Mouse (Mus musculus) B cell, adult 2 months (primary cell): ENCODE data around the gene Cep63.
A peak's percentile ranks its signal among the peaks of the same experiment; 100 is the strongest.

Experiments
- DNase-seq, 2 experiments: peaks; one replicate each; pipeline ENCODE4 v3.0.0; 2022

Cep63 gene

DNA sequence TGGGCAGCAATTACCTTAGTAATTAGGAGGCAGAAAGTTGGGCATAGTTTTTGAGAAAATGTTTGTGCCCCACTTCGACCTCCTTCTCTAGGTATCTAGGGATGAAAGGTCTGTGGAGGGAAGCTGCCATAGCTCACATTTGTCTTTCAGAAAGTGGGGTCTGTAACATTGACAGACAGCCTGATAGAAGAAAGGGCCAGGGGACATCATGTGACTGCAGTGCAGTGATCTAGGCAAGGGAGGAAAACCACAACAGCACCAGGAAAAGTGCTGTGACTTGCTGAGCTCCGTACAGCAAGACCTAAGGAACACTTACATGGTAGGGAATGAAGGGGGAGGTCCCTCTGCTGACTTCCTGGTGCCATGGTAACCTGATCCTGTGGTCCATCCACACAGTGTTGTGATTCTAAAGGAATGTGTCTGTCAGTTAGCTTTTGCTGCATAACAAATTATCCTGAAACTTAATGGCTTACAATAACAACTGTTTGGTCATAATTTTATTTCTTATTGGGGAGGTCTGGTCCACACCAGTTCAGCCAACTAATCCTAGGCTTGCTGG is 5.3 kb upstream of the Cep63 start:
- DNase-seq, result no peak

DNA sequence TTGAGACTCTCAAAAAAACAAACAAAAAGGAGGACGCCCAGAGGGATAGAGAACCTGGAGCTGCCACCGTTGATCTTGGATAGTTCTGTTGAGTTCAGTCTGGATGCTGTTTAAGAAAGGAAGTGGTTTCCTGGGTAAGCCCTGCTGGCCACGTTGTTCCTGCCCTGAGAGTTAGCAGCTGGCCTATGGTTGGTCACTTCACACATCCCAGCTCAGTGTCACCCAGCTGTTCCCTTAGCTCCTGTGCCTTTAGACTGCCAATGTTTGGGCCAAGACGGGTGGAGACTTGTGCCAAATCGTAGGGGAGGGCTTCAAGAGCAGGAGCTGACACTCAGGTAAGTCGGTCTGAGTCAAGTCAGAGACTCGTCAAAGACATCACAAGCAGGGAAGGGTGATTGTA is 2.7 kb upstream of the Cep63 start:
- no peak for DNase-seq

DNA sequence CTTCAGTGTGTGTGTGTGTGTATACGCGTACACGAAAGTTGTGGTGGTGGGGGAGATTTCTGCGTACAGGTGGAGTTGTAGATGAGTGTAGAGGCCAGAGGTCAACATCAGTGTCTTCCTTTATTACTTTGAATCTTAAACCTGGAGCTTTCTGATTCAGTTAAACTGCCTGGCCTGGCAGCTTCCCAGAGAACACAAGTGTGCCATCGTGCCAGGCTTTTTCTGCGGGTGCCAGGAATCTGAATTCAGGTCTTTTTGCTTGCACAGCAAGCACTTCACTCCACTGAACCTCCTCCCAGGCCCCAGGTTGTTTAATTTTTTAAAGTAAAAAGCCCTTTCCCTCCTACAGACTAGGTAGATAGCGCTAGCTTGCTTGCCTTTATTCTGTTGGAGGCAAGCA is 1.1 kb upstream of the Cep63 start:
- DNase-seq, result no peak

DNA sequence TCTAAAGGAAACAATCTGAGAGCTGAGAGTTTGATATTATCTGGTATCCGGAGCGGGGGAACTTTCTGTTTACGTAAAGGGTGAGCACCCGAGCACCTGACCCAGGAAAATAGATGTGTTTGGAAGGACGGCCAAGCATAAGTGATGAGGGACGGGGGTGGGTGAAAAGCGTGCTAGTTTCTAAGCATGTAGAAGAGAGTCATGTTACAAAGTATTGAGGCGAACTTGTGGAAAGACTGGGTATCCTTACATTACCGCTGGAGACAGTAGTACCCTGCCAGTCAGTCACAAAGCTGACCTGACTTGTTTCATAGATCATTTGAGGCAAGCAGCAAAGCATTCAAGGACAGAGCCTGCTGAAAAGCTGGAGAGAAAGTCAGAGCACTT is 498 bp upstream of the Cep63 start:
- DNase-seq, result no peak

DNA sequence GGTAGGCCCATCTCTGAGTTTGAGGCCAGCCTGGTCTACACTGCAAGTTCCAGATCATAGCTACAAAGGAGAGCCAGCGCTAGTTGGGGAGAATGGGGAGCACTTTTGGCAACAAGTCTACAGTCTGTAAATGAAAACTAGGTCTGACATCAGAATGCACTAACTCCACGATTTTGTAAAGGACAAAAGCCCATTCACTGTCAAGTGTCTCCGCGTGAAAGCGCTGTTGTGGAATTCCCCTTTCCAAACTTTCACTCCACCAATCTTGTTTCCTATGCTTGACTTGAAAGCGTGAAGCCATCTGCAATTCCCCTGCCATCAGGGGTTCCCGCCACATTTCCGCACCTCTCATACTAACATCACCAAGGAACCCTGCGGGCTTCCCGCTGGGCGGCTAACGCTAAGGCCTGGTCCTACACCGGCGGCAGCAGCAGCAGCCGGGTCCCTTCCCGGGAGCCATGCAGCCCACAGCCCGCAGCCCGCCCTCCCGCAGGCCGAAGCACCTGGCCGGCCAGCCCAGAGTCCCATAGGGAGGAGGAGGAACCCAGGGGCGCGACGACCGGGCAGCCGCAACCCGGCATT is 842 bp downstream of the Cep63 start:
- no peak for DNase-seq

DNA sequence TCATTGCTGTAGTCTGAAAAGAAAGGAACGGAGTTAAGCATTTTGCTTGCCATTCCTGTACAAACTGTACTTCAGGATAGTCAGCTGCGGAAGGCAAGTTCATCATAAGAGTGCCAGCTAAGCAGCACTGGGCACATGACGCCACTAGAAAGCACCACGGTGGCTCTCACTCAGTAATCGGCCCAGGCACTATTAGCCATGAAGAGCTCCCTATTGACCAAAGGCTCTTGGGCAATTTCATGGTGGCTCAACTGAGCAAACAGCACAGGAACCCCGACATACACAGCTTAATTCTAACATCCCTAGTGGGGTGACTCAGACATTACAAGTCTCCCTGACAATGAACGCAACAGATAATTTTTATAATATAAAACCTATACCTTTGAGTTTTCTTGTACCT is 2.8 kb downstream of the Cep63 start:
- no peak for DNase-seq

DNA sequence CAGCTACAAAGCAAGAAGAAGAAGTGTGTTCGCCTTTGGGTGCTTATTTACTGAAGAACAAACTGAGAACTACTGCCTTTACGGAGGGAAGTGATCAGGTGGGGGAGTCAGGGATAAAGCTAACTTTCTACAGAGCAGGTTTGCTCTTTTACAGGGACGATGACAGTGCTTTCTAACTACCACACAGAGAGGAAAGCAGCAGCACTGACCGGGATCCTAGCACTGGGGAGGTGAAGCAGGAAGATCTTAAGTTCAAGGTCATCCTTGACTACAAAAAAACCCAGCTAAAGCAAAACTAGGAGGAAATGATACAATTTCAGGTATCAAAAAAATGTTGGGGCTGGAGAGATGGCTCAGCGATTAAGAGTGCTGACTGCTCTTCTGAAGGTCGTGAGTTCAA is 3.5 kb downstream of the Cep63 start:
- no peak for DNase-seq

DNA sequence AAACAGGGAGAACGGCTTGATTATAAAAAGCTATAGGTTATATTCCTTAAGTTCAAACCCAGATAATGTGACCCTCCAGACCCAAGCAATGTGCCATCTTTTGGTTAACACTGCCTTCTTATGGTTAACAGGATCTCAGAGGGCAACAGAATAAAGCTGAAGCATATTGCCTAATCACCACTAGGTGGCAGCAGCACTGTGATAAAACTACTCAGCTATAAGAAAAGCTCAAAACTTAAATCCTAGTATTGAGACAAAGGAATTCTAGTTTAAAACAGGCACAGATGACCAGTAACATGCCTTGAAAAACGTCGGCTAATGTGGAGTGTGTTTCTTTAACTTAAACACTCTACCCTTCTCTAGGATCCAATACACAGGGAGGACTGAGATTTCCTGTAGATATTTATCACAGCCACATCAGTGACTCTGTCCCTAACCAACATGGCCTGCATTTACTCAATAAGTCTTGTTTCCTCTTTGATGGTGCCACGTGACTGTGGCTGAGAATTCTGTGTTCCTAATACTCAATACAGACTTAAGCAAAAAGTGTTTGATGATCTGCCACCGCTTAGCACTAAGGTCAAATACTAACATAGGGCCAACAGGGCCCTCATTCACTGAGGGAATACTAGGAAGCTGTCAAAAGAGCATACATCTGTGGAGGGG is 4.0 kb downstream of the Cep63 start:
- peak; percentile 64 to 72 for DNase-seq

DNA sequence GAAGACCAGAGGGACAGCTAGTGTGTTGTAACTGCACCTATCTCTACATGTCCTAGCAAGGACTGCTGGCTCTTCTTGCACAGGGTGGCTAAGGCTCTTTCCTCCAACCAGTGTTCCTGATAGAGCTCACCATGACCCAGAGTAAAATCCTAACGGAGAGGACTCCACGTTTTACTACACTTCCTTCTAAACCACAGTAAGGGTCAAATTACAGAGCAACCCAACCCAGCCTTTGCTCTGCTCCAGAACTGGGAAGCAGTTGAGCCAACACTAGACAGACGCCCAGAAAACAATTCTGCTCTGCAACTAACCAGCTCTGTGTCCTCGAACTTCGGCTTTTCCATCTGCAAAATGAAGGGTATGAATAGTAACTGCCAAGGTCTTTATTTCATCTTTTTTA is 4.9 kb downstream of the Cep63 start:
- no peak for DNase-seq

DNA sequence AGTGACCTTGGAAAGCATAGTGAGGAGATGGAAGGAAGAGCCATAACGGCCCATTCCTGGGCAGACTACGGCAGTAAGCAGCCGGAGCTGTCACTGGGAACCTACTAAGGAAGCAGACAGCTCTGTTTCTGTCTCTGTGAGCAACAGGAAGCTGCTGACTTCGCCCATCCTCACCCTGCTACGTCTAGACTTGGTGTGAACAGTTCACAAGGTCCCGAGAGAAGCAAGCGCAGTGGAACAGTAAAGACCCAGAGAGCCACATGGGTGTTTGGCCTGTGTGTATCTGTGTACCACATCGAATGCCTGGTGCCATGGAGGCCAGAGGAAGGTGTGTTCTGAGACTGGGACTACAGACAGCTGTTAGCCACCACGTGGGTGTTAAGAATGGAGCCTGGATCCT is 10.1 kb downstream of the Cep63 start:
- no peak for DNase-seq

DNA sequence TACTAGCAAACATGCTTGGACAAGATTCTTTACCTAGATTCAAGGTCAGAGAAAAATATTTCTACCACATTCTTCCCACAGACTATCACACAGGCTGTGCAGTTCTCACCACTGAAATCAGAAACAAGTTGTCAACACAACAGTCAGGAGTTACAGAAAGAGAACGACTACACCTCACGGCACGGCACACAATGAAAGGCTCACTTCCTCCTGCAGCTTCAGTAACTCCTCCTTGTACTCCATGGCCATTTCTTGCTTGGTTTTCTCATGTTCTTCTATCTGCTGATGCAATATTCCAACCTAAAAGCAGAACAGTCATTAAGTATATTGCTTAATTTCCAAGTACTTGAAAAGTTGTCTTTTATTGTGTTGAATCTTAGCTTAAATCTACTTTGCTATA is 11.3 kb downstream of the Cep63 start:
- DNase-seq, result no peak

DNA sequence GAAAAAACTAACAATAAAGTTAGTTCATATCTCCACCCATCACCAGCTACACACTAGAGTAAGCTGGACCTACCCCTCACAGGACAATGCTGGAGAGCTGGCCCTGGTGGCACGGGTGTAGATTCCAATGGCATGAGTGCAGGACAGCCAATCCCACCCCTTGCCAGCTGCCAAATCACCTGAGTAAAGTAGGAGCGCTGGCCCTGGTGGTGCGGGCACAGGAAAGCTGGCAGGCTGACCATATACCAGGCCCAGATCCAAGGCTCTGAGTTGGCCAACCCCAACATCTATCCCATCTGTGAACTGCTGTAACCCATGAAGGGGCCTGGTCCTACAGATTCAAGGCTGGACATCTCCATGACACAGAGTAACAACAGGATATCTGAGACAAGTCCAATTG is 17.1 kb downstream of the Cep63 start:
- no peak for DNase-seq

DNA sequence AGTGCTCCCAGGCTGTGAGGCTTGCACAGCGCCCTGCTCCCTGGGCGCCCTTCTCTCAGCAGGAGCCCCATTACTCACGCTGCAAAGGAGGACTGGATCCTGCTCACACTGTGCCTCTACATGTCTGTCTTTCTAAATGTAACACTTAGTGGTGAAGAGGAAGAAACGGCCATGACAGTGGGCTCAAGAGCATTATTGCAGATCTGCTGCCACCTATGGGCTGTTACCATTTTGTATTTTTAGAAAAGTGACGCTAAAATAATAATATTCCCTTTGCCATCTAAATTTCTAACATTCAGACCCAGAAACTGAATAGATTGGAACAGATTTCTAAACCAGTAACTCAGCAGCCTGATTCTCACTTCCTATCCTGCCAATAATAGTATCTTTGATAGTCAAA is 18.9 kb downstream of the Cep63 start:
- no peak for DNase-seq

DNA sequence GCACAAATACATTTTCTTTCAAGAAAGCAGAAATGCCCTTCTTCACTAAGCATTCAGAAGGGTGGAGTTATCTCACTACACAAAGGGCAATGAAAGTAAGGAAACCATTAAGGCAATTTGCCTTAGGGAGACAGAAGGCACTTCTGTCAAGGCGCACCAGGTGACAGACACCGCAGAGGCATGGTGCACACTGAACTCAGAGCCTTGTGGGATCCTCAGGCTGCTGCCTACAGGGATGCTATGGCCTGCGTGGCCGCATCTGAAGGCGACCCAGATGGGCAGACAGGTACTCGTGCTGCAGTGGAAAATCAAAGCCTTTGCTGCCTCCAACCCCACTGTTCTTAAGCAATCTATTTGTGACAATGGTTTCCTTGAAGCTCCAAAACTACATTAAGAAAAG is 21.2 kb downstream of the Cep63 start:
- no peak for DNase-seq

DNA sequence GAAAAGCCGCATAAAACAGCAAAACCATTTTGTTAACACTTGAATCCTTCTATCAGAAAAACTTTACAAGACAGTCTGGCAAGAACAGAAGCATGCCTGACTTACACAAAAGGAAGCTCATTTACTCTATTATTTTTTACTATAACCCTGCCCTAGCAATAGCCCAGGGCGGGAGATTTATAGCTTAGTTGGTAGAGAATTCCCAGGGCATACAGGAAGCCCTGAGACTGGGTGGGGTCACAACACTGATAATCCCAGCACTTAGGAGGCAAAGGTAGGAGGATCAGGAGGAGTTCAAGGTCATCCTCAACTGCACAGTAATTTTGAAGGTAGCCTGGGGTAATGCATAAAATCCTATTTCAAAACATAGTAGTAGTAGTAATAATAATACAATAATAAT is 24.7 kb downstream of the Cep63 start:
- no peak for DNase-seq

DNA sequence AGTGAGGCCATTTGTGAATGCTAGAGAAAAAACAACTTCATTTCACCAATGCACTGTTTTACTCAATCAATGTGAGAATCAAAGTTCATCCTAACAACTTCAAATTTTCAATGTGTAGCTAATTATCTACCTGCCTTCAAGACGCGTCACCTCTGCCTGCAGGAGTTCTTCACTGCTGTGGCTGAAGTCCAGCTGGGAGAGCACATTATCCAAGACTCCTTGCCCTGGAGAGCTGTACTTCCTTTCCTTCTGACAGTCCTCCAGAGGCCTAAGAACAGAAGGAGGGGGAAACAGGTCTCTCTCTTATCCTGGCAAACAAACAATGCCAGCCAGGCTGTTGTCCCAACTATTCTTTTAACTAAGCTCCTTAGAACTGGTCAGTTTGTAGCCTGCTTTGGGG is 25.1 kb downstream of the Cep63 start:
- no peak for DNase-seq

DNA sequence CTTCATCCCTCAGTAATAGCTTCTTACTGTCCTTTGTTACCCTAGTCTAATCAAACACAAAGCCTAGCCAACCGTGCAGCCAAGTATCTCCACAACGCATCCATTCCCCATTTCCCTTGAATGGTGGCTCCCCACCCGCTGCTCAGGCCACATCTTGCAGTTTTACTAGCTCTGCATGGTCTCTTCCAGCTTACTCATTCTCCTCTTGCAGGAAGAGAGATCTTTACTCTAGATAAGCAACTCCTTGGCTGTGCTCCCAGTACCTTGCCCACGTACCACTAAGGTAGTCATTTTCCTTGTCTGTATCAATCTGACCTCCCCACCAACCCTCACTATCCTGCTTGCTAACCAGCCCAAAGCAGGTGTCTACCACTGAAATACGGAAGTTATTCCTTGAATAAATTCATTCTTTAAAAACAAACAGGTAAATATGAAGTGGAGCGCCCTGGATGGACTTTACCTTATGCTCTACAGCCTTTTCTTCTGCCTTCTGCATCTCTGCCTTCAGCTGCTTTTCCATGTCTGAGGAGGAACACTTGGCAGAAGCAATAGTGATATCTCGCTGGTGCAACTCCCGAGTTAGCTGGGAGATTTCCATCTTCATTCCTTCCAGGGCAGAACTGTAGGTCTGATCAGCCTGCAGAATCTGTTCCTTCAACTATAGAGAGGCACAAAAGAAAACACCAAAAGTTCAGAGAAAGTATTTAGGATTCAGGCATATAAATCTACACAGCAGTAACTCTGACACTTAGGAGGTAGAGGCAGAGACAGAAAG is 30.5 kb downstream of the Cep63 start:
- no peak for DNase-seq

DNA sequence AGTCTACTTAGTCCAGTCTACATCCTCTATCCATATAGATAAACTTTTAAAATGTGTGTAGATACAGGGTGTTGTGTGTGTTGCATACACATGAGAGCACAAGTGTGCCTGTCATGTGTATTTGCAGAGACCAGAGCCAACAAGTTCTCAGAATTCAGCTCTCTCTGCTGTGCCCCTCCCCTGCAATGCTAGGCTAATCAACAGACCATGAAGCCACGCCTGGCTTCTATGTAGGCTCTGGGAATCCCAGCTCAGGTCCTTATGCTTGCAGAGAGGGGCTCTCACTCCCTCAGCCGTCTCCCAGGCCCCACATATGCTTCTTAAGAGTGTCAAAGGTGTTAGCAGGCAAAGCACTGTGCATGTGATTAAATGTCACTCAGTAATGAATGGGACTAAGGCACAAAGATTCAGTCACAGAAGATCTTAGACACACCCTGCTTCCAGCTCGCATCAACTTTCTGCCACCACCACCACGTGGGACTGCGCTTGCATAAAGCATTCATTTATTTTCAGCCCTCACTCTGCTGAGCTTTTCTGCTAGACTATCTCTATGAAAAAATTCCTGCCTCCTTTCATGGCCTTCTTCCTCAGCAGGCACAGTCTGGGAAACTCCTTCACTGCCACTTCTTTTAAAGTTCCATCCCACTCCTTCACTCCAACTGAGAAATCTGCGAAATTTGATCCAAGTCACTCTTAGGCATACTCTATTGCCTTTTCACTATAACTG is 31.5 kb downstream of the Cep63 start:
- no peak for DNase-seq

DNA sequence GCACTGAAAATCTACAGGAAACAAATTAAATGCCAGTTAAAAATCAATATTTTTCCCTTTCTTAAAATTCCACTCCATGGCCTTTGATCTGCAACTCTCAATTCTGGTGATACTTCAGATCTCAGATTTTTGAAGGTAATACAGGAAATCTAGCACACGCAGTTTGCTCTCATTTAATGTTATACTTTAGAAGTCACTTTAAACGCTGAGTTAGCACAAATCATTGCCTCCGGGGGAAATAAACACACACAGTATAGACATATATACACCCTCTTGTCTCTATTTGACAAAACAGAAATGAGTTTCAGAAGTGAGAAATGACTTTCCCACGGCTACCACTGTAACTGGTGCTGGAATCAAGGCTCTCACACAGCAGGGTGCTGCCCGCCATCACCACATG is 39.0 kb downstream of the Cep63 start:
- no peak for DNase-seq

DNA sequence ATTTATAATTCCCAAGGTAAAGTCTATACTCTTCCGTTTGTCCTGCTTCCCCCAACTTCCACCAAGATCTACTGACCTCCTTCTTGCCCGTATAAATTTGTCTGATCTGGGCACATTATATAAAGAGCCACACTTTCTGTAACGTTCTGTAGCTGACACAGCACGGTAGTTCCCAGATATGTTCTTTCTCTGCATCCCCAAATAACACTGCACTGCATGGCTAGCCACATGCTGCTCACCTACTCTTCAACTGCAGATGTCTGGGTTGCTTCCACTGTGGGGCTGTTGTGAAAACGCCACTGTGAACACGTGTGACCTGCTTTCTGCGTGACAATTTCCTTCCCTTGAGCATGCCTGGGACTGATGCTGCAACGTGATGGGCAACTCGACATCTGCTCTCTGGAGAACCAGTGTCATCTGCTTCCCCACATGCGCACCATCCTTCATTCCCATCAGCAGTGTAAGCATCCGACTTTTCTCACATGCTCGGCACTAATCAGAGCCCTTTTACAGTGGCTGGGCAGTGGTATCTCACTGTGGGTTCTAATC is 44.3 kb downstream of the Cep63 start:
- DNase-seq, result no peak

DNA sequence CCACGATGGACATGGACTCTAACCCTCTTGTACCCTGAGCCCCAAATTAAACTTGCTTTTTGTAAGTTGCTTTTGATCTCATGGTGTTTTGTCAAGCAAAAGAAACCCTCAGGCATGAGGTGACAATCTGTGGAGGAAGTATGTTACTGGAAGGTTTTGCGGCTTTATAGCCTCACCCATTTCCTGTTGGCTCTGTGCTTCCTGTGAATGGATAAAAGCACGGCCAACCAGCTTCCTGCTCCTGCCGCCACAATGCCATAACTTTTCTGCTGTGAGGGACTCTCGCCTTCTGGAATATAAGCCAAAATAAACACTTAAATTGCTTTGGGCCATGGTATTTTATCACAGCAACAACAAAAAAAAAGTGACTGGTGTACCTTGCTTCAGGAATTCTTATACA is 48.9 kb downstream of the Cep63 start:
- no peak for DNase-seq

DNA sequence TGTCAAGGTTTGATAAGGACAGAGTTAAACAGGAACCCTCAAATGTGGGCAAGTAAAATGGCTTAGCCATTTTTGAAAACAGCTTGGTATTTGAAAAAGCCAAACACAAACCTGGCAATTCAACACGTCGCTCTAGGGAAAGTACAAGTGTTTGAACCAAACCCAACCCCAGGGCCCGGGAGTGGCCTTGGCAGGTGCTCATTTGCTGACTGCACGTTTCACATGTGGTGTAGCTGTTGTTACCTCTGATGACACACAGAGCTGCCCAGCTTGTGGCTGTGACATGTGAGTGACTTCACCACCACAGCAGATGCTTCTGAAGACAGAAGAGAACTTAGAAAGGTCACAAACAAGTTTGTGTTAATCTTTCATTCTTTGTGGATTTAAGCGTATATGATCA is 53.4 kb downstream of the Cep63 start:
- no peak for DNase-seq

DNA sequence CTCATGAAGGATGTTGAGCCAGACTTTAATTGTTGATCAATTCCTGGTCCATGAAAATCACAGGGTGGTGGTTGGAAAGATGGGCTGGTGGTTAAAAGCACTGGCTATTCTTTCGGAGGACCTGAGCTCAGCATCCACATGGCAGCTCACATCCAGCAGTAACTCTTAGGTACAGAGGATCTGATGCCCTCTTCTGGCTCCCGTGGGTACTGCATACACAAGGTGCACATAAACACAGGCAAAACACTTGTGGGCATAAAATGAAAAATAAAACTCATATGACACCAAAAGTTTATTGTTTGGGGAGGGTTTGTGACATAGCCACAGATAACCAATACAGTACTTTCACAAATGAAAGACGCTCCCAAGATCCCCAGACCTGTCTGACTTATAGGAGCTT is 67.9 kb downstream of the Cep63 start:
- DNase-seq, result no peak
